Mouse (Mus musculus) layer of hippocampus, adult 18-20 months (tissue): ENCODE results near the gene Gm10220. TPM values are rescaled to one million over a fixed set of nuclear protein-coding genes. Genes with fewer than 3 reads are reported as not detected.
"Not testable (repeated sequence)": the region's sequence is repeated elsewhere in the genome, so short reads cannot be mapped to it uniquely, and the experiment has no call there.

ENCODE experiments used
- DNase-seq, 2 experiments: peaks; one replicate each; pipeline ENCODE4 v3.0.0; 2022; ENCODE audit warnings: low spot score in 2 of 2
- long read RNA-seq: library from polyadenylated mRNA; stranded (forward); transcript quantifications from one replicate; pipeline ENCODE4 v2.0.0, GENCODE M21; 2021
- total RNA-seq, 2 experiments: library from RNA; stranded (reverse); gene quantifications; 2 replicates each; pipeline ENCODE4 v1.2.3; 2021

The Gm10220 gene
- not detected for total RNA-seq
- long read RNA-seq: 0 reads

DNA sequence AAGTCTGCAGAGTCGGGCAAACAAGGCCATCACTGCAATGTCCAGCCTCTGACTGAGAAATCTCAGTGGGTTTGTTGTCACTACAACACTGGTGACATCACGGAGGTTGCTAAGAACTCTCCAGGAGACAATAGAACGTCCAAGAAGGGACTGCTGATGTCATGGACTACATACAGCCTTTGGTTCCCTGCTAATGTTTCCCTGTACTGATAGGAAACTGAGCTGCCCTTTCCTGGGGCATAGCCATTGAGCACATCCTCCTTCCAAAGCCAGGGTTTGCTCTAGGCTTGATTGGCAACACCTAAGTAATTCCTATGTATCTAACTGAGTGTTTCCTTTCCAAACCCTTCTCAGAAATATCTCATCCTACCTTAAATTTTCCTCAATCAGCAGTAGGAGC is at the start of gene Gm10220:
Gm10220 (minus strand) TSS at position 101 of the 400 bp plus-strand sequence.
- DNase-seq: not testable (repeated sequence)

DNA sequence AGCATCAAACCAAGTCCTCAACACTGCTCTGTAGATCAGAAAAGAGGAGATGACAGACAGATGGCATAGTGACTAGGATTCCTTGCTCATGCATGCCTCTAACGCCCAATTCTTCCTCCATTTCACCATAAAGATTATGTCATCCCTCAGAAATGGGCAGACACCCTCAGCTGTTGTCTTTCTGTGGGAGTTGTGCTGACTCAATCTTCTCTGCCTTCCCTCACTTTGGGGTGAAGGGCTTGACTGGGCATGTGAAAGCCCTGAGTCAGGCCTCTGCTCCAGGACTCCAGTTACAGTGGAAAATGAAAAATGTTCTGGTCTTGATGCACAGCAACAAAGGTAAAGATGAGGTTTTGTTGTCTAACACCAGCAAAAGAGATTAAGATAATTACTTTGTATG is 48.6 kb upstream of the Gm10220 start:
- DNase-seq: no peak

DNA sequence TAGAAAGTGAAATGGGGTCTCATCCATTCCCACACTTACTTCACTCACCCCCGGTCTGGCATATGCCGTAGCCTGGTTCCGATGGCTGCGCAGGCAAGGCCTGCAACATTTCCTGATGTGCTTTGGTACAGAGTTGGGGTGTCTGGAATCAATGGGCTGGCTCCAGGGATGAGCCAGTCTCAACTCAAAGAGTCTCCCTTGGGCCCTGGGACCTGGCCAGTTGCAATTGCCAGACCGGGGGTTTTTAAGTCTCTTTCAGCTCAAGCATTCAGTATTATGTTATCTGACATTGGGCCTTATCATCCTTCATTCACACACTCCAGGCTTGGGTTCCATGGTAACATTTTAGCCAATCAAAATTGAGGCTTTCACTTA is 44.6 kb upstream of the Gm10220 start:
- no peak for DNase-seq

DNA sequence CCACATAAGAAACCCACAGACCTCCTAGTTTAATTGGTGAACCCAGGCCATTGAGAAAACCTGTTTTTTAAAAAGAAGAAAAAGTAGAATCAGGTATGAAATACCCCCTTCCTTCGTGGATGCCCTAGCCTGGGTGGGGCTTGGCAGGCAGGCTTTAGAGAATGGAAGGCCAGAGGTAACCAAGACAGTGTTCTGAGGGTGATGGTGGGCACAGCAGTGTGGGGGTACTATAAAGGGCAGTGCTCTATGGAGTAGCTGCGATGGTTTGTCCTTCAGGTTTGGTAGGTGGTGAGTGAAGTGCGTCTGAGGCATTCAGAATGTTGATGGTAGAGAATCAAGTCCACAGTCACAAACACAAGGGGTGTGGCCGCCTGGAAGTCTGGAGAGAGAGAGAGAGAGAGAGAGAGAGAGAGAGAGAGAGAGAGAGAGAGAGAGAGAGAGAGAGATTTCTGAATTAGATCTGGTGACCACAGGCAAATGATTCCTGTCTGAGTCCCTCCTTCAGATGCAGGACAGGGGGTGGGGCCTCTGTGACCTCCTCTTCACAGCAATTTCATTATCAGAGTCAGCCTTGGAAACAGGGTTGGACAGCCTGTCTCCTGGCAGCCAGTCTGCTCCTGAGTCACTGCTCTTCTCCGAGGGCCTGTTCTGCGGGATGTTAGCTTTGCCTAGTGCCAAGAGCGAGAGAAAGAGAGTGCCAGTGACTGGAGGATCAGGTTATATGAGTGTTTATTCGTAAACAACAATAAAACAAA is 44.0 kb upstream of the Gm10220 start:
- DNase-seq: peak; percentile 8 to 31

DNA sequence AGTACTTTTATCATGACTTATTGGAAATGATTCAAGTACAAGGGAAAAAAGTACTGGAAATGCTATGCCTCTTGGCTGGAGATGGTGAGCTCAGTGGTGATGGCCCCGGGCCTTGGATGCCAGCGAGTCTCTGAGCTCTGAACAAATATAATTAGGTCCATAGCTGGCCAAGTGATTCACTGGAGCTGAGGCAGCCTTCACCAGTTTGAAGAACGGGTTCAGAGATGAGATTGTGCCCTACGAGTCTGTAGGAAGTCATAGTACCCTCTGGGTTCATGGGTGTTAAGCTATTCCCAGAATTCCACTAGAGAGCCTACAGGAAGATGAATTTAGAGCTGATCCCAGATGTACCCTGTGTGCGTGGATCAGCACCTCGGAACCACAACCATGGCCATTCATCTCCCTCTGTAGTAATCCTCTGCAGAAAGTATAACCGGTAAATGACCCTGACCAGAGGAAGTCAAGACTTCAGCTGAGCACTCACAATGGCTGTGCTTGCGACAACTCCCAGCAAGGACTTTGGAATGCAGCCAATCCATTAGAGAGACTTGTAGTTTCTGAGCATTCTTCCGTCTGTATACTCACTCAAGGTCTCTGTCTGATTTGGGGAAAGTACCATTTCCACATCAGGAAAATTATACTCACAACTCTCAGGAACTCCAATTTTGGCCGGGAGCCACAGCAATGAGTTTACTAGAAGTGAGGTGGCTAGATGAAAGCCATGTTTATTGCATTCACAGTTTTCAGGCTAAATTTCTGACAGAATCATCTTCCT is 36.4 kb upstream of the Gm10220 start:
- no peak for DNase-seq

DNA sequence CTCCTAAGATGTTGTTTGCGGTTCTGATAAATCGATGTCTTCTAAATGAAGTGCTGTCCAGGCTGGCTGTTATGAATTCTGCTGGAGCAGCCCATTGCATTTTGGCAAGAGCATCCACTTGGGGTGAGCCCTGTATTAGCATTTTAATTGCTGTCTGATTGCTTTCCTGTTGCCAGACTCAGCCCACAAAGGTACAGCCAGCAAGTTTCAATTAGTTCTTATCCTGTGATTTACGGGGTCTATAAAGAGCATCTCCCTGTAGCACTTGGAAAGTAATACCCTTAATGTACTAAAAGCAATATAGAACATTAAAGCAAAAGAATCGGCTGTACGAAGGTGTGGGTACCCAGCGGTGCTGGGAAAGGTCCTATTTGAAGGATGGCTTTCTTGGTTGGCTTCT is 21.7 kb upstream of the Gm10220 start:
- DNase-seq: no peak

DNA sequence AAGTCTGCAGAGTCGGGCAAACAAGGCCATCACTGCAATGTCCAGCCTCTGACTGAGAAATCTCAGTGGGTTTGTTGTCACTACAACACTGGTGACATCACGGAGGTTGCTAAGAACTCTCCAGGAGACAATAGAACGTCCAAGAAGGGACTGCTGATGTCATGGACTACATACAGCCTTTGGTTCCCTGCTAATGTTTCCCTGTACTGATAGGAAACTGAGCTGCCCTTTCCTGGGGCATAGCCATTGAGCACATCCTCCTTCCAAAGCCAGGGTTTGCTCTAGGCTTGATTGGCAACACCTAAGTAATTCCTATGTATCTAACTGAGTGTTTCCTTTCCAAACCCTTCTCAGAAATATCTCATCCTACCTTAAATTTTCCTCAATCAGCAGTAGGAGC is 16.0 kb downstream of the Gm10220 start, which contains the start of gene 5031410I06Rik:
5031410I06Rik (minus strand) TSS at position 101 of the 400 bp plus-strand sequence.
- not testable (repeated sequence) for DNase-seq

DNA sequence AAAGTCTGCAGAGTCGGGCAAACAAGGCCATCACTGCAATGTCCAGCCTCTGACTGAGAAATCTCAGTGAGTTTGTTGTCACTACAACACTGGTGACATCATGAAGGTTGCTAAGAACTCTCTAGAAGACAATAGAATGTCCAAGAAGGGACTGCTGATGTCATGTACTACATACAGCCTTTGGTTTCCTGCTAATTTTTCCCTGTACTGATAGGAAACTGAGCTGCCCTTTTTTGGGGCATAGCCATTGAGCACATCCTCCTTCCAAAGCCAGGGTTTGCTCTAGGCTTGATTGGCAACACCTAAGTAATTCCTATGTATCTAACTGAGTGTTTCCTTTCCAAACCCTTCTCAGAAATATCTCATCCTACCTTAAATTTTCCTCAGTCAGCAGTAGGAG is 32.0 kb downstream of the Gm10220 start, which contains the start of gene Gm10471:
Gm10471 (minus strand) TSS at position 101 of the 400 bp plus-strand sequence.
- DNase-seq: not testable (repeated sequence)

DNA sequence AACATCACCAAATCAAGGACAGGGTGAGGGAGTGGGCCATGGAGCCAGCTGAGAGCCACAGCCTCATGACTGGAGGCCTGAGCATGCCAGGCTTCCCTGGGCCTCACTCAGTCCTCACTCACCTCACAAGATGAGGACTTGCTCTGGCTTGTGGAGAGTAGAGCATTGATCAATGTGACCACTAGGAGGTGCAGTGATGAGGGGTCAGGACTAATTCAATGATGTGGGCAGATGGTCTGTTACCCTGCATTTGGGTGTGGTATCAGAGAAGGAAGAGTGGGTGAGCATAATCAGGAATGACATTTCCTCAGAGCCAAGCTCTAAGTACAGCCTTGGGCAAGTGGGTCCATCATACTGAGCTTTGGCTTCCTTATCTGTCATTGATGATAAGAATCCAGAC is 42.2 kb downstream of the Gm10220 start:
- DNase-seq: not testable (repeated sequence)

DNA sequence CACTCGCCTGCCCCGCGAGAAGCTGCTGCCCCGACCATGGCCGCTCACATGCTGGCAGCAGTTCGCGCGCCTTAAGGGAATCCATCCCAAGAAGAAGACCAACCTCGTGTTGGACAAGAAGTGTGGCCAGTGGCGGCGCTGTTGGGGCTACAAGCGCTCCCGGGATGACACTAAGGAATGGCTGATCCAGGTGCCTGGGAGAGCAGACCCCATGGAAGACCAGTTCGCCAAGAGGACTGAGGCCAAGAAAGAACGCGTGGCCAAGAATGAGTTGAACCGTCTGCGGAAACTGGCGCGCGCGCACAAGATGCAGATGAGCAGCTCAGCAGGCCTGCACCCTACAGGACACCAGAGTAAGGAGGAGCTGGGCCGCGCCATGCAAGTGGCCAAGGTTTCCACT is 50.5 kb downstream of the Gm10220 start:
- DNase-seq: no peak

Other genes with a start within 250 kb of the Gm10220 start
- gene Gm21663, start 179.0 kb downstream of the Gm10220 start, total RNA-seq: not detected
- not detected for gene Gm21671, start 167.0 kb downstream of the Gm10220 start, total RNA-seq
- gene Gm21680, start 148.8 kb downstream of the Gm10220 start, total RNA-seq: not detected
- gene Gm21698, start 132.8 kb downstream of the Gm10220 start, total RNA-seq: not detected
- under 1 TPM in 1 of 2 experiments, not detected in 1; 0.22 TPM for gene Gm1979, start 116.6 kb downstream of the Gm10220 start, total RNA-seq
- gene Gm5862, start 98.5 kb downstream of the Gm10220 start, total RNA-seq: not detected
- not detected for gene Speer4a, start 81.9 kb downstream of the Gm10220 start, total RNA-seq
- gene Gm7347, start 62.8 kb downstream of the Gm10220 start, total RNA-seq: not detected
- gene Gm10471, start 32.1 kb downstream of the Gm10220 start, total RNA-seq: not detected
- gene 5031410I06Rik, start 16.1 kb downstream of the Gm10220 start, total RNA-seq: not detected
- under 1 TPM; 0.28 to 0.37 TPM for gene Gm7361, start 136.3 kb upstream of the Gm10220 start, total RNA-seq